Mouse (Mus musculus) myocyte (in vitro differentiated cells): ENCODE results near the gene Plekho1. TPM values are rescaled to one million over a fixed set of nuclear protein-coding genes. Genes with fewer than 3 reads are reported as not detected.

Experiments
- H3K27me3 ChIP-seq: one replicate; pipeline ENCODE4 v1.6.1; 2011; ENCODE audit not compliant: control insufficient read depth, insufficient read depth, insufficient read length
- H3K36me3 ChIP-seq: one replicate; pipeline ENCODE4 v1.6.1; 2011; ENCODE audit not compliant: control insufficient read depth, insufficient read depth
- H3K4me2 ChIP-seq: one replicate; pipeline ENCODE4 v1.6.1; 2011; ENCODE audit warnings: low read depth, control low read depth
- H3K4me3 ChIP-seq: one replicate; pipeline ENCODE4 v1.5.1; 2011; ENCODE audit warnings: mild to moderate bottlenecking, control low read depth, moderate library complexity
- H3K79me2 ChIP-seq: one replicate; pipeline ENCODE4 v1.6.1; 2011; ENCODE audit not compliant: control insufficient read depth, insufficient read depth
- H3ac ChIP-seq: one replicate; pipeline ENCODE4 v1.6.1; 2011; ENCODE audit not compliant: control insufficient read depth, insufficient read length
- CEBPB ChIP-seq: IDR thresholded peaks from 2 replicates; pipeline ENCODE4 v1.6.1; 2011; ENCODE audit warnings: mild to moderate bottlenecking, moderate library complexity; ENCODE audit not compliant: poor library complexity, insufficient read depth, severe bottlenecking
- E2F4 ChIP-seq: IDR thresholded peaks from one replicate; pipeline ENCODE4 v1.6.1; 2011; ENCODE audit warnings: mild to moderate bottlenecking, control low read depth, moderate library complexity; ENCODE audit not compliant: insufficient read depth
- MAX ChIP-seq: IDR thresholded peaks from one replicate; pipeline ENCODE4 v1.6.1; 2011; ENCODE audit warnings: low read depth, mild to moderate bottlenecking, control low read depth
- MYOD1 ChIP-seq, 3 experiments: IDR thresholded peaks; one replicate each; pipeline ENCODE4 v1.6.1; 2011; ENCODE audit warnings: control low read depth in 2 of 3, low read depth in 2 of 3, mild to moderate bottlenecking in 2 of 3, moderate library complexity in 1 of 3; ENCODE audit not compliant: insufficient read length in 2 of 3, control insufficient read depth in 1 of 3
- MYOG ChIP-seq, 3 experiments: IDR thresholded peaks; one replicate each; pipeline ENCODE4 v1.6.1; 2011; ENCODE audit warnings: control low read depth in 2 of 3, low read depth in 2 of 3, mild to moderate bottlenecking in 2 of 3; ENCODE audit not compliant: insufficient read length in 2 of 3, control insufficient read depth in 1 of 3, insufficient read depth in 1 of 3
- POLR2A ChIP-seq: IDR thresholded peaks from one replicate; pipeline ENCODE4 v1.6.1; 2011; ENCODE audit warnings: low read depth, mild to moderate bottlenecking, control low read depth, moderate library complexity; ENCODE audit not compliant: insufficient read length
- POLR2AphosphoS2 ChIP-seq: IDR thresholded peaks from one replicate; pipeline ENCODE4 v1.6.1; 2011; ENCODE audit warnings: low read depth, control low read depth; ENCODE audit not compliant: insufficient read length
- REST ChIP-seq: IDR thresholded peaks from one replicate; pipeline ENCODE4 v1.6.1; 2011; ENCODE audit warnings: mild to moderate bottlenecking, control low read depth, moderate library complexity; ENCODE audit not compliant: insufficient read depth, insufficient read length
- SRF ChIP-seq: IDR thresholded peaks from one replicate; pipeline ENCODE4 v1.6.1; 2011; ENCODE audit warnings: low read depth; ENCODE audit not compliant: control insufficient read depth, insufficient read length
- TCF12 ChIP-seq: IDR thresholded peaks from one replicate; pipeline ENCODE4 v1.6.1; 2011; ENCODE audit warnings: mild to moderate bottlenecking, control low read depth; ENCODE audit not compliant: poor library complexity, insufficient read depth, severe bottlenecking
- TCF3 ChIP-seq: IDR thresholded peaks from one replicate; pipeline ENCODE4 v1.6.1; 2011; ENCODE audit warnings: low read depth, control low read depth; ENCODE audit not compliant: insufficient read length
- USF1 ChIP-seq: IDR thresholded peaks from one replicate; pipeline ENCODE4 v1.6.1; 2011; ENCODE audit warnings: low read depth, mild to moderate bottlenecking, control low read depth, moderate library complexity
- polyA plus RNA-seq: library from polyadenylated mRNA; unstranded; fragments of >200 nt; fragmentation: generic; extraction: Trizol; gene quantifications from one replicate; pipeline ENCODE4 v1.2.1, GENCODE M21; 2012; ENCODE audit warnings: missing spikeins

Gene Plekho1
- polyA plus RNA-seq, 1 experiment: 107 TPM

DNA sequence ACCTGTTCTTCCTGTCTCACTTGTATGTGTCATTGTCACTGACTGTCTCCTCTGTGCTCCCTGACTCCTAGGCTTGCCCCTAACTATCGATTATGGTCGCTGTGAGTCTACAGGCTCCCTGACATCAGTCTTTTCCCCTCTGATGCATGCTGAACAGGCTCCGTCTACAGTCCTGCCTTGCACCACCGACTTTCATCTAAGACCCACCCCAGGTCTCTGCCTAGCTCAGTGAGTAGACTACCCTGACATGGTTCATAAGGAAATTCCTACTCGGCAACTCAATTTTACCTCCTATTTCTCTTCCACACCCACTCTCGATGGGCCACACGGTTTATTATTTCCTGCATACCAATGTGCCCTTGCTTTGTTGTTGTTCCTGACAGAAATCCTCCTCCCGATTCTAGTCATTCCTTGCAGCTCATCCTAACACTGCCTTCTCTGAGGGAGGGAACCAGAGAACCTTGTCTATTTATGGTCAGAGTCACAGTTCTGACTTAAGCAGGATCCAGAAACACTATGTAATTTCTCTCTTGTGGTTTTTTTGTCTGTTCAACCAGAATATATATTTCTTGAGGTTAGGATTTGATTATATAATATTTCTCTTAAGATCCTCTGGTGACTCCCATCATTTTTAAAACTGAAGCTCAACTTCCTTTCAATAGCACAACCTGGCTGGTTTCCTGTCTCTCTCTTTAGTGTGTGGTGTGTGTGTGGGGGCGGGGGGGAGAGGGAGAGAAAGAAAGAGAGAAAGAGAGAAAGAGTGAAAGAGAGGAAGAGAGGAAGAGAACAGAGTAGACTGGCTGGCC, 44.3 kb upstream of the Plekho1 start:
- H3ac ChIP-seq: no peak overlapping the region
- H3K4me2 ChIP-seq: no peak overlapping the region
- no peak overlapping the region for H3K4me3 ChIP-seq
- TF ChIP-seq TCF12 (no peak), POLR2A (no peak), MAX (no peak), CEBPB (no peak)
- peaks cover 5% of the 10 kb centered on the region for H3K36me3 ChIP-seq
- H3K27me3 ChIP-seq: no peaks in the 10 kb centered on the region
- no peaks in the 10 kb centered on the region for H3K79me2 ChIP-seq

- no peak for TF ChIP-seq REST
- no peak for TF ChIP-seq E2F4
- no peak for TF ChIP-seq SRF
- TF ChIP-seq POLR2A: no peak
- H3K79me2 ChIP-seq: no peaks in the 10 kb centered on the region
- H3K36me3 ChIP-seq: peaks cover 5% of the 10 kb centered on the region
- H3ac ChIP-seq: no peak overlapping the region
- H3K4me3 ChIP-seq: no peak overlapping the region
- no peaks in the 10 kb centered on the region for H3K27me3 ChIP-seq
- H3K4me2 ChIP-seq: no peak overlapping the region
These were observed 43.0 kb upstream of the Plekho1 start for GRCm38 (mm10) chr3:96038851-96039250.

- Histone ChIP-seq H3K79me2 (no peaks in the 10 kb centered on the region), H3K27me3 (no peaks in the 10 kb centered on the region), H3K36me3 (peaks cover 5% of the 10 kb centered on the region), H3ac (no peak overlapping the region), H3K4me3 (no peak overlapping the region), H3K4me2 (no peak overlapping the region)
- TF ChIP-seq TCF12 (no peak), REST (no peak), MYOD1 (IDR thresholded peaks at IDR 0.05; ENCODE audit: control insufficient read depth in 1 of 3, insufficient read length in 2 of 3, low read depth in 2 of 3) (no peak), TCF3 (no peak), MAX (no peak), E2F4 (no peak), MYOG (IDR thresholded peaks at IDR 0.05; ENCODE audit: control insufficient read depth in 1 of 3, insufficient read depth in 1 of 3, insufficient read length in 2 of 3, low read depth in 2 of 3) (no peak), USF1 (no peak), POLR2AphosphoS2 (no peak), SRF (no peak), POLR2A (no peak), CEBPB (no peak)
These were observed 42.4 kb upstream of the Plekho1 start for GRCm38 (mm10) chr3:96038156-96038555.

- H3K4me2 ChIP-seq: no peak overlapping the region
- no peaks in the 10 kb centered on the region for H3K27me3 ChIP-seq
- TF ChIP-seq MYOG (IDR thresholded peaks at IDR 0.05; ENCODE audit: control insufficient read depth in 1 of 3, insufficient read depth in 1 of 3, insufficient read length in 2 of 3, low read depth in 2 of 3) (no peak), POLR2AphosphoS2 (no peak), USF1 (no peak), MYOD1 (IDR thresholded peaks at IDR 0.05; ENCODE audit: control insufficient read depth in 1 of 3, insufficient read length in 2 of 3, low read depth in 2 of 3) (no peak), POLR2A (no peak), TCF3 (no peak), SRF (no peak), REST (no peak)
- H3K79me2 ChIP-seq: no peaks in the 10 kb centered on the region
- no peak overlapping the region for H3K4me3 ChIP-seq
- peaks cover 5% of the 10 kb centered on the region for H3K36me3 ChIP-seq
- H3ac ChIP-seq: no peak overlapping the region
These were observed 41.0 kb upstream of the Plekho1 start for GRCm38 (mm10) chr3:96036796-96037195.

GRCm38 (mm10) chr3:96033046-96033445, 37.2 kb upstream of the Plekho1 start:
- Histone ChIP-seq H3K4me3 (no peak overlapping the region), H3K27me3 (no peaks in the 10 kb centered on the region), H3K4me2 (peak overlapping the region; percentile 19), H3K36me3 (peaks cover 5% of the 10 kb centered on the region), H3K79me2 (no peaks in the 10 kb centered on the region), H3ac (no peak overlapping the region)
- TF ChIP-seq POLR2A (no peak), MAX (no peak), TCF3 (peak; percentile 81), MYOD1 (IDR thresholded peaks at IDR 0.05; ENCODE audit: control insufficient read depth in 1 of 3, insufficient read length in 2 of 3, low read depth in 2 of 3) (peak; percentile 64 to 95 (median 87)), POLR2AphosphoS2 (no peak), USF1 (no peak), TCF12 (peak; percentile 94), REST (no peak), E2F4 (no peak), MYOG (IDR thresholded peaks at IDR 0.05; ENCODE audit: control insufficient read depth in 1 of 3, insufficient read depth in 1 of 3, insufficient read length in 2 of 3, low read depth in 2 of 3) (peak; percentile 71 to 96 (median 81)), CEBPB (no peak), SRF (no peak)
